Mouse (Mus musculus): ENCODE measurements around the gene Hnrnpul2.

The Hnrnpul2 gene

DNA sequence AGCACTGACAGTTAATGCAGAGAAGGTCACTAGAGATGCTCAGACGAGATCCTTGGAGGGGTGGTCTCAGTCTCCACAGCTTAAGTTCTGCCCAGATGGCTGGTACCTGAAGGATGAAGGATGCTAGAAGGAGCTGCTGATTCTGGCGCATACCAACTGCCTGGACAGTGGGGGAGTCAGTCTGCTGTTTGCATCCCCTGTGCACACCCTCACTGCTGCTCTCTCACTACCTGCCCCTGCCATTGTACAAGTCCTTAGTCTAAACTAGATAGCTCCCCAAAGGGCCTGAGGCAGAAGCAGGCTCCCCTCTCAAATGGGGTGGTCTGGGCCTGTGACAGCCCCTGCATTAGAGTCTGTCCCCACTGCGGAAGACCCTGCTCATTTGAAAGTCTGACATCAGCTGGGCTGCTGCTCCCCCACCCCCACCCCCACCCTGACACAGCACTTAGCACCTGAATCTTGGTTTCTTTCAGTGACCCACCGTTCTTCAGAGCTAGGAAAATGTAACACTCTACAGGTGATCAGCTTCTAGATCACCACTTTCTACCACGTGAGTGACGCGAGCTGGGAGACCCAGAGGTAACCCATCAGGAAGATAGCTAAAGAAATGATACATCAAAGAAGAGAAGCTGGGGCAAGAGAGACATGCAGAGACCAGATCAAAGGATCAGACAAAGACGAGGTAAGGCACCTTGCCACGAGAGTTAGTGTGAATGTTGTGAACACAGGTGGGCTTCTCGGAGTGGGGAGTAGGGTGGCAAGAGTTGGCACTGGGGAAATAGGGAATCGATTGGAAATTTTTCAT lies 19.5 kb downstream of the Hnrnpul2 start, which contains the start of gene Gng3:
TSS of gene Gng3 (minus strand) at position 92 of the 805 bp plus-strand sequence.
- no peak for TF ChIP-seq CTCF (conservative IDR thresholded peaks at IDR 0.05; ENCODE audit: low read length)
- no peak for TF ChIP-seq POU5F1 (IDR thresholded peaks at IDR 0.05; ENCODE audit: borderline replicate concordance, low read length)
- no peak for TF ChIP-seq NANOG (IDR thresholded peaks at IDR 0.05; ENCODE audit: borderline replicate concordance, low read length)
- Histone ChIP-seq H3K4me3 (replicated peaks; ENCODE audit: low read length) (peak within 1 kb of the TSS; percentile 76), H3K36me3 (ENCODE audit: insufficient read depth, low read length) (peaks cover 46% of the 10 kb centered on the region), H3K27me3 (ENCODE audit: insufficient read depth, low read length) (no peaks in the 10 kb centered on the region), H3K4me1 (replicated peaks; ENCODE audit: low read depth, low read length) (peaks cover 58% of the 10 kb centered on the region), H3K9me3 (ENCODE audit: low read length) (no peaks in the 10 kb centered on the region)

DNA sequence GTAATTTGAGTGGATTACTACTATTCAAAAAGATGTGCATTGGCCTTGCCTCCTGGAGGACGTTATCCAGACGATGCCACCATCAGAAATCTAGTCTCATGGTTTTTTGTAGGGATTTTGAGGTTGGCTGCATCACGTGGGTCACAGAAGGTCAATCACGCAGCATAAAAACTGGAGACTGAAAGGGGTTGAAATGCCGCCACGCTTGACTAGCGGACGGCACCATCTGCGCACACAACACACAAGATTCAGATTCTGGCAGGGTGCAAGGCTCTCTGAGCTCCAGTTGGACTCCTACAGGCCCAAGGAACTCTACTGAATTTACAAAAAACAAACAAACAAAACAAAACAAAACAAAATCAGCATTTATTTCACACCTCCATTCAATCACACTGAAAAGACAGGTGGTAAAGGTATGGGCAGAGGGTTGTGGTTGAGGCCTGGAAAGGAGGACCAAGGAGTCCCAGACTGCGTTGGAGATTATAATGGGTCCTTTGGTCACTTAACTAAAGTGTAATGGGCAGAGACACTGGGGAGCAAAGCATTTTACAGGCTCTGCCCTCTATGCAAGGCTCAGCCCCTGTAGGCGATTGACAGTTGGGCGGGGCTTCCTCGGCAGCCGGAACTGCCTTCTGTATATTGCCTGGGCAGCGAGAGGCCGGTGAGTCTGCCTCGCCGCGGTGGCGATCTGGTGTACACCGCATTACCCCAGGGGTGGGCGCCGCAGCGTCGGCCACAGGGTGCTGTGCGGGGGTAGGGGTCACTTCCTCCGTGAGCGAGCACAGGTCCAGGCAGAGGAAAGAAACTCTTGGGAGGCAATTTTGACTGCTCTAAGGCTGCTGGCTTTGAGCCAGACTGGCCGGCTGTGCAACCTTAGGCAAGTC lies 20.3 kb downstream of the Hnrnpul2 start:
- no peaks in the 10 kb centered on the region for H3K27me3 ChIP-seq (ENCODE audit: insufficient read depth, low read length)
- H3K36me3 ChIP-seq (ENCODE audit: insufficient read depth, low read length): peaks cover 43% of the 10 kb centered on the region
- TF ChIP-seq POU5F1 (IDR thresholded peaks at IDR 0.05; ENCODE audit: borderline replicate concordance, low read length) (no peak), NANOG (IDR thresholded peaks at IDR 0.05; ENCODE audit: borderline replicate concordance, low read length) (no peak), CTCF (conservative IDR thresholded peaks at IDR 0.05; ENCODE audit: low read length) (no peak)
- no peaks in the 10 kb centered on the region for H3K9me3 ChIP-seq (ENCODE audit: low read length)
- peak overlapping the region; percentile 76 for H3K4me3 ChIP-seq (replicated peaks; ENCODE audit: low read length)
- peaks cover 58% of the 10 kb centered on the region for H3K4me1 ChIP-seq (replicated peaks; ENCODE audit: low read depth, low read length)

DNA sequence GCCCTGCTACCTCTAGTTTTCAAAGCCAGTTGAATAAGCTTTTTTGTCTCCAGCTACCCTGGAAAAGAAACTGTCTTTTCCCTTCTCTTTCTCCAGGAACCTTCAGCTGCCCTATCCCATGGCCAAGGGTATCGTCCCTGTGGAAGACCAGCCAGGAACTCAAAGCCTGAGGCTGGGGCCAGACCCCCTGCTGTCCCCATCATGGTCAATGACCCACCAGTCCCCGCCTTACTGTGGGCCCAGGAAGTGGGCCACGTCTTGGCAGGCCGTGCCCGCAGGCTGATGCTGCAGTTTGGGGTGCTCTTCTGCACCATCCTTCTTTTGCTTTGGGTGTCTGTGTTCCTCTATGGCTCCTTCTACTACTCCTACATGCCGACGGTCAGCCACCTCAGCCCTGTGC lies 21.2 kb downstream of the Hnrnpul2 start:
- Histone ChIP-seq H3K27me3 (ENCODE audit: insufficient read depth, low read length) (no peaks in the 10 kb centered on the region), H3K4me3 (replicated peaks; ENCODE audit: low read length) (peak overlapping the region; percentile 76), H3K36me3 (ENCODE audit: insufficient read depth, low read length) (peaks cover 45% of the 10 kb centered on the region), H3K4me1 (replicated peaks; ENCODE audit: low read depth, low read length) (peaks cover 49% of the 10 kb centered on the region), H3K9me3 (ENCODE audit: low read length) (no peaks in the 10 kb centered on the region)
- TF ChIP-seq CTCF (conservative IDR thresholded peaks at IDR 0.05; ENCODE audit: low read length) (no peak), POU5F1 (IDR thresholded peaks at IDR 0.05; ENCODE audit: borderline replicate concordance, low read length) (no peak), NANOG (IDR thresholded peaks at IDR 0.05; ENCODE audit: borderline replicate concordance, low read length) (no peak)

DNA sequence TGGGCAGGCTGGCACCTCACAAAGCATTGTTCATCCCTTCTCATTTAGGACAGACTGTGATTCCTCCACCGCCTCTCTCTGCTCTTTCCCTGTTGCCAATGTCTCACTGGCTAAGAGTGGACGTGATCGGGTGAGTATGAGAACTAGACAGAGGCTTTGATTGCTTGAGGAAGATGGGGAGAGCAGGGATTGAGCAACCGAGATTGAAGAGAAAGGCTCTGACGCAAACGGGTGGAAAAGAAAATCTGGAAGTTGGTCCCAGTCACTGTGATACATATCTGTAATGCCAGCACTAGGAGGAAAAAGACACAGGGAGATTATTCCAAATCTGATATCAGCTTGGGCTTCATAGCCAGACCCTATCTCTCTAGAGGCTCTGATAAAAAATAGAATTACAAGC lies 23.2 kb downstream of the Hnrnpul2 start:
- Histone ChIP-seq H3K4me3 (replicated peaks; ENCODE audit: low read length) (no peak overlapping the region), H3K27me3 (ENCODE audit: insufficient read depth, low read length) (no peaks in the 10 kb centered on the region), H3K9me3 (ENCODE audit: low read length) (no peaks in the 10 kb centered on the region), H3K36me3 (ENCODE audit: insufficient read depth, low read length) (peaks cover 65% of the 10 kb centered on the region), H3K4me1 (replicated peaks; ENCODE audit: low read depth, low read length) (peaks cover 52% of the 10 kb centered on the region)
- no peak for TF ChIP-seq CTCF (conservative IDR thresholded peaks at IDR 0.05; ENCODE audit: low read length)
- no peak for TF ChIP-seq NANOG (IDR thresholded peaks at IDR 0.05; ENCODE audit: borderline replicate concordance, low read length)
- TF ChIP-seq POU5F1 (IDR thresholded peaks at IDR 0.05; ENCODE audit: borderline replicate concordance, low read length): no peak

DNA sequence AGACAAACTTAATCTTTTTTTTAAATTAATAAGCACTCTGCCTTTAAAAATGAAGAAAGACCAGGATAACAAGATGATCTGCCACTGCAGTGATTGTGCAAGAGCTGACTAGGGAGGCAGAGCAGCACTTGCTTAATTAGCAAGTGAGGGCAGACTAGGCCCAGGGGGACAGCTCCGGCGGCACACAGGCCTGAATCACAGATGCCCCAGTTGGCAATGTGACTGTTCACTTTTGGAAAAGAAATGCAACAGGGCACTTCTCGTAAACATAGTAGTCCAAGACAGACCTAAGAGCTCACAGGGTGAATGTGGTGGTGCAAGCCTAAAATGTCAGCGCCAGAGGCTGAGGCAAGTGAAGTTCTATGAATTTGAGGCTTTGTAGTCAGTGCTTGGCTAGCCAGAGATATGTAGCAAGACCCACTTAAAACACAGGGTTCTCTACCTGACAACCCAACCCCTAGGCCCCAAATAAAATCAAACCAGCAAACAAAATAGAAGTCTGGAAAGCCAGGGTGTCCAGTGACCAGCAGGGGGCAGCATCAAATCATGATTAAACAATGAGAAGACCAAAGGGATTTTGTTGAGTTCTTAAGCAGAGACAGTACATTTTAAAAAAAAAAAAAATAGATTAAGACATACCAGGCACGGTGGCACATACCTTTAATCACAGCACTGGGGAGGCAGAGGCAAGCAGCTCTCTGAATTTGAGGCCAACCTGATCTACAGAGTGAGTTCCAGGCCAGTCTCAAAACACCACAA lies 24.7 kb downstream of the Hnrnpul2 start:
- Histone ChIP-seq H3K4me1 (replicated peaks; ENCODE audit: low read depth, low read length) (peaks cover 52% of the 10 kb centered on the region), H3K27me3 (ENCODE audit: insufficient read depth, low read length) (no peaks in the 10 kb centered on the region), H3K36me3 (ENCODE audit: insufficient read depth, low read length) (peaks cover 73% of the 10 kb centered on the region), H3K9me3 (ENCODE audit: low read length) (no peaks in the 10 kb centered on the region), H3K4me3 (replicated peaks; ENCODE audit: low read length) (no peak overlapping the region)
- TF ChIP-seq CTCF (conservative IDR thresholded peaks at IDR 0.05; ENCODE audit: low read length) (peak; percentile 93), POU5F1 (IDR thresholded peaks at IDR 0.05; ENCODE audit: borderline replicate concordance, low read length) (no peak), NANOG (IDR thresholded peaks at IDR 0.05; ENCODE audit: borderline replicate concordance, low read length) (no peak)

DNA sequence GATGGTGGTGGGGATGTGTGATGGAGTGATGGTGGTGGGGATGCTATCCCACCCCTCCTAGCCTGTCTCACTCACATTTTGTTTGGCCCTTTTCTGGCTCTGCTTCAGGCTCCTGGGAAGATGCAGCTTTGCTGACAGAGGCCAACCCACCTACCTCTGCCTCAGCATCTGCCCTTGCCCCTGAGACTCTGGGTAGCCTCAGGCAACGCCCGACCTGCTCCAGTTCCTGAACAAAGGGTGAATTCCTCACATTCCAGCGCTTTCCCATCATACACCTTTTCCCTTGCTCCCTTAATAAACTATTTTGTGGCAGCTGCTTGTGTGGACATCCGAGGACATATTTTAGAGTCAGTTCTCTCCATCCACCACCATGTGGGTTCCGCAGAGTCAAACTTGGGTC lies 28.5 kb downstream of the Hnrnpul2 start:
- no peaks in the 10 kb centered on the region for H3K9me3 ChIP-seq (ENCODE audit: low read length)
- no peak overlapping the region for H3K4me3 ChIP-seq (replicated peaks; ENCODE audit: low read length)
- TF ChIP-seq NANOG (IDR thresholded peaks at IDR 0.05; ENCODE audit: borderline replicate concordance, low read length): no peak
- TF ChIP-seq POU5F1 (IDR thresholded peaks at IDR 0.05; ENCODE audit: borderline replicate concordance, low read length): no peak
- no peak for TF ChIP-seq CTCF (conservative IDR thresholded peaks at IDR 0.05; ENCODE audit: low read length)
- H3K4me1 ChIP-seq (replicated peaks; ENCODE audit: low read depth, low read length): peaks cover 61% of the 10 kb centered on the region
- H3K27me3 ChIP-seq (ENCODE audit: insufficient read depth, low read length): no peaks in the 10 kb centered on the region
- peaks cover 51% of the 10 kb centered on the region for H3K36me3 ChIP-seq (ENCODE audit: insufficient read depth, low read length)

DNA sequence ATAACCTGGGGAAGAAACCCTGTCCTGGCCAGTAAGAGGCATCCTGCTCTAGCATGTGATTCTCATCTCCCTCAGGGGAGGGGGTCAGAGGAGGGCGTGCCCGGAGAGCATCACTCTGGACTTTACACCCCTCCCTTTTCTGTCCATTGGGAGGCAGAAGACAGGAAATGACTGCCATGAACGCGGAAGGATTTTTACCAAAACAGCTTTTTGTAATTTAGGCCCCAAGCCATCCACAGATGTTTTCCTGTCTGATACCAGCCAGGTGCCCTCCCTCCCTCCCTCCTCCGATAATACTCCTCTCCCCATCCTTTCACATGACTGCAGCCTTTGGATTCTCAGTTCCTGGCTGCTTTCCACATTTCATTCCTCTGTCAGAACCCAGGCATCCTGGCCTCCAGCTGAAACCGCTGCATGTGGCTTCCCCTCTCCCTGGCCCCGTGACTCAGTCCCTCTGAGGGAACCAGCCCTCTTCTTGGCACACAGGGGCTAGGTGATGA lies 30.6 kb downstream of the Hnrnpul2 start, which contains the start of gene Lrrn4cl:
TSS of gene Lrrn4cl (plus strand) at position 367 of the 500 bp plus-strand sequence.
- Histone ChIP-seq H3K4me1 (replicated peaks; ENCODE audit: low read depth, low read length) (peaks cover 61% of the 10 kb centered on the region), H3K4me3 (replicated peaks; ENCODE audit: low read length) (peak within 1 kb of the TSS; percentile 76), H3K9me3 (ENCODE audit: low read length) (no peaks in the 10 kb centered on the region), H3K27me3 (ENCODE audit: insufficient read depth, low read length) (no peaks in the 10 kb centered on the region), H3K36me3 (ENCODE audit: insufficient read depth, low read length) (peaks cover 33% of the 10 kb centered on the region)
- TF ChIP-seq CTCF (conservative IDR thresholded peaks at IDR 0.05; ENCODE audit: low read length): no peak
- TF ChIP-seq POU5F1 (IDR thresholded peaks at IDR 0.05; ENCODE audit: borderline replicate concordance, low read length): no peak
- no peak for TF ChIP-seq NANOG (IDR thresholded peaks at IDR 0.05; ENCODE audit: borderline replicate concordance, low read length)
